Mouse (Mus musculus): ENCODE data around the gene Scamp5. TPM values are rescaled to one million over a fixed set of nuclear protein-coding genes. Genes with fewer than 3 reads are reported as not detected.

The Scamp5 gene
- polyA plus RNA-seq, 1 experiment from 2014 or later, result 98.9 TPM

Other genes starting within 250 kb of the Scamp5 start
- not detected in 2 replicates for gene Trcg1, start 231.5 kb downstream of the Scamp5 start, polyA plus RNA-seq (2014; fragmentation: Nextera tagmentation; extraction: Ambion mirVana)
- 3.3 and 4.4 TPM in 2 replicates for gene 1700017B05Rik, start 205.4 kb downstream of the Scamp5 start, polyA plus RNA-seq (2014; fragmentation: Nextera tagmentation; extraction: Ambion mirVana)
- 19.9 and 22.9 TPM in 2 replicates for gene Ppcdc, start 27.9 kb downstream of the Scamp5 start, polyA plus RNA-seq (2014; fragmentation: Nextera tagmentation; extraction: Ambion mirVana)
- 28.1 and 30.7 TPM in 2 replicates for gene Rpp25, start 36.0 kb upstream of the Scamp5 start, polyA plus RNA-seq (2014; fragmentation: Nextera tagmentation; extraction: Ambion mirVana)
- 832 and 924 TPM in 2 replicates for gene Cox5a, start 53.2 kb upstream of the Scamp5 start, polyA plus RNA-seq (2014; fragmentation: Nextera tagmentation; extraction: Ambion mirVana)
- gene Fam219b, start 69.5 kb upstream of the Scamp5 start, polyA plus RNA-seq (2014; fragmentation: Nextera tagmentation; extraction: Ambion mirVana), result 23.8 and 24.1 TPM in 2 replicates
- gene Mpi, start 84.7 kb upstream of the Scamp5 start, polyA plus RNA-seq (2014; fragmentation: Nextera tagmentation; extraction: Ambion mirVana), result 53.5 and 56.5 TPM in 2 replicates
- gene Scamp2, start 92.9 kb upstream of the Scamp5 start, polyA plus RNA-seq (2014; fragmentation: Nextera tagmentation; extraction: Ambion mirVana), result 48.2 TPM in 2 replicates
- 12.5 and 20.4 TPM in 2 replicates for gene Ulk3, start 121.4 kb upstream of the Scamp5 start, polyA plus RNA-seq (2014; fragmentation: Nextera tagmentation; extraction: Ambion mirVana)
- gene Cplx3, start 138.2 kb upstream of the Scamp5 start, polyA plus RNA-seq (2014; fragmentation: Nextera tagmentation; extraction: Ambion mirVana), result 0.74 and 0.96 TPM in 2 replicates
- not detected in 2 replicates for gene Lman1l, start 152.7 kb upstream of the Scamp5 start, polyA plus RNA-seq (2014; fragmentation: Nextera tagmentation; extraction: Ambion mirVana)
- gene Csk, start 185.6 kb upstream of the Scamp5 start, polyA plus RNA-seq (2014; fragmentation: Nextera tagmentation; extraction: Ambion mirVana), result 40.0 and 41.9 TPM in 2 replicates
- not detected in 2 replicates for gene Cyp1a2, start 215.6 kb upstream of the Scamp5 start, polyA plus RNA-seq (2014; fragmentation: Nextera tagmentation; extraction: Ambion mirVana)
- 0.08 TPM in 1 of 2 replicates, not detected in the other for gene Cyp1a1, start 219.9 kb upstream of the Scamp5 start, polyA plus RNA-seq (2014; fragmentation: Nextera tagmentation; extraction: Ambion mirVana)
- gene Edc3, start 240.5 kb upstream of the Scamp5 start, polyA plus RNA-seq (2014; fragmentation: Nextera tagmentation; extraction: Ambion mirVana), result 24.6 and 27.7 TPM in 2 replicates

All from midbrain, embryonic 14.5 days (tissue).